Mouse (Mus musculus) liver, embryonic 14.5 days (tissue): ENCODE results near the gene Csmd2. TPM values are rescaled to one million over a fixed set of nuclear protein-coding genes. Genes with fewer than 3 reads are reported as not detected.

Source experiments
- ATAC-seq: fragments of 200-750 bp; cut with Nextera tagmentation; 2 replicates; pipeline ENCODE4 v1.8.0; 2017; ENCODE audit warnings: moderate number of reproducible peaks, mild to moderate bottlenecking, moderate library complexity; ENCODE audit not compliant: insufficient read depth
- DNase-seq, 3 experiments: peaks; one replicate each; pipeline ENCODE4 v3.0.0-alpha.2; 2012 to 2013; ENCODE audit warnings: low read depth in 3 of 3, low spot score in 3 of 3
- H3K27ac ChIP-seq: fragments of 300-500 bp; sonication (generic); 2 replicates; pipeline ENCODE4 v1.5.1; 2014; ENCODE audit warnings: moderate library complexity, mild to moderate bottlenecking, control low read depth, inconsistent platforms
- H3K27me3 ChIP-seq: fragments of 300-500 bp; sonication (generic); 2 replicates; pipeline ENCODE4 v1.6.1; 2014; ENCODE audit warnings: mild to moderate bottlenecking, low read length, moderate library complexity; ENCODE audit not compliant: control insufficient read depth, insufficient read depth
- H3K36me3 ChIP-seq: fragments of 300-500 bp; sonication (generic); replicated peaks from 2 replicates; pipeline ENCODE4 v1.6.1; 2014; ENCODE audit warnings: low read depth; ENCODE audit not compliant: control insufficient read depth, insufficient read depth
- H3K4me1 ChIP-seq, 2 experiments: fragments of 200-500 bp in 1 of 2; fragments of 300-500 bp in 1 of 2; sonication (generic) in 1 of 2; replicated peaks; 2 replicates each; pipeline ENCODE4 v1.6.1; 2012 to 2014; ENCODE audit warnings: antibody characterized with exemption in 1 of 2, inconsistent platforms in 1 of 2, low read length in 1 of 2; ENCODE audit not compliant: control insufficient read depth in 2 of 2, insufficient read depth in 2 of 2
- H3K4me2 ChIP-seq: fragments of 300-500 bp; sonication (generic); 2 replicates; pipeline ENCODE4 v1.6.1; 2014; ENCODE audit warnings: low read depth, mild to moderate bottlenecking, control low read depth, moderate library complexity
- H3K4me3 ChIP-seq, 2 experiments: fragments of 200-500 bp in 1 of 2; fragments of 300-500 bp in 1 of 2; sonication (generic) in 1 of 2; 2 replicates each; pipeline ENCODE4 v1.5.1; 2012 to 2014; ENCODE audit warnings: low read depth in 2 of 2, low read length in 2 of 2, mild to moderate bottlenecking in 2 of 2, control low read depth in 1 of 2, inconsistent platforms in 1 of 2, moderate library complexity in 1 of 2; ENCODE audit not compliant: insufficient read depth in 1 of 2
- H3K9ac ChIP-seq: fragments of 300-500 bp; sonication (generic); replicated peaks from 2 replicates; pipeline ENCODE4 v1.6.1; 2014; ENCODE audit warnings: mild to moderate bottlenecking, control low read depth, moderate library complexity
- H3K9me3 ChIP-seq: fragments of 300-500 bp; sonication (generic); 2 replicates; pipeline ENCODE4 v1.6.1; 2016; ENCODE audit warnings: low read length, mixed read lengths; ENCODE audit not compliant: control insufficient read depth
- CTCF ChIP-seq: IDR thresholded peaks from 2 replicates; pipeline ENCODE4 v1.5.1; 2016; ENCODE audit warnings: antibody characterized with exemption, low read depth, control low read depth
- EP300 ChIP-seq: IDR thresholded peaks from 2 replicates; pipeline ENCODE4 v1.6.1; 2016; ENCODE audit warnings: antibody characterized with exemption, low read depth
- WGBS: fragments of 180-500 bp; shearing (Covaris S2); extraction: QIAGEN DNeasy Blood & Tissue Kit; methylation state at CpG from one replicate; pipeline ENCODE4 v1.1.7; 2014; ENCODE audit not compliant: insufficient replicate concordance; 5-methylcytosine and 5-hydroxymethylcytosine counted together
- polyA plus RNA-seq, 2 experiments: library from polyadenylated mRNA; depleted of rRNA in 1 of 2; stranded (reverse) in 1 of 2; unstranded in 1 of 2; fragments of >200 nt; fragmentation: Nextera tagmentation in 1 of 2; extraction: Ambion mirVana in 1 of 2; gene quantifications; 2 replicates each; pipeline versions ENCODE4 v1.2.1 to v1.2.3; 2012 to 2014

Gene Csmd2
- polyA plus RNA-seq, 2 experiments, result 0.01 TPM; not detected in 1

GRCm38 (mm10) chr4:127970901-127971868 lies 16.5 kb upstream of the Csmd2 start, which contains the start of gene CK137956:
Gene CK137956, minus strand, starts transcription at chr4:127970951.
- DNase-seq (no peak), ATAC-seq (no peak)
- TF ChIP-seq CTCF, result no peak
- no peak for TF ChIP-seq EP300
- no peaks in the 10 kb centered on the region for H3K9me3 ChIP-seq
- 6% methylated on average over 39 of the region's 39 CpGs for WGBS
- no peak within 1 kb of the TSS for H3K9ac ChIP-seq
- H3K4me2 ChIP-seq, result no peak within 1 kb of the TSS
- no peaks in the 10 kb centered on the region for H3K36me3 ChIP-seq
- H3K4me1 ChIP-seq, result no peaks in the 10 kb centered on the region
- no peak within 1 kb of the TSS for H3K4me3 ChIP-seq
- H3K27me3 ChIP-seq, result peaks cover 2% of the 10 kb centered on the region; the same call in 1 of the 2 replicates
- no peak within 1 kb of the TSS for H3K27ac ChIP-seq

GRCm38 (mm10) chr4:127972976-127973375 lies 14.7 kb upstream of the Csmd2 start:
- TF ChIP-seq CTCF (no peak), EP300 (no peak)
- H3K4me1 ChIP-seq, result no peaks in the 10 kb centered on the region
- H3K4me3 ChIP-seq, result no peak overlapping the region
- H3K4me2 ChIP-seq, result no peak overlapping the region
- 46% methylated on average over 3 of the region's 3 CpGs for WGBS
- no peaks in the 10 kb centered on the region for H3K9me3 ChIP-seq
- H3K27me3 ChIP-seq, result peaks cover 2% of the 10 kb centered on the region; the same call in 1 of the 2 replicates
- H3K9ac ChIP-seq, result no peak overlapping the region
- ATAC-seq (no peak), DNase-seq (no peak)
- no peak overlapping the region for H3K27ac ChIP-seq
- H3K36me3 ChIP-seq, result no peaks in the 10 kb centered on the region

DNA sequence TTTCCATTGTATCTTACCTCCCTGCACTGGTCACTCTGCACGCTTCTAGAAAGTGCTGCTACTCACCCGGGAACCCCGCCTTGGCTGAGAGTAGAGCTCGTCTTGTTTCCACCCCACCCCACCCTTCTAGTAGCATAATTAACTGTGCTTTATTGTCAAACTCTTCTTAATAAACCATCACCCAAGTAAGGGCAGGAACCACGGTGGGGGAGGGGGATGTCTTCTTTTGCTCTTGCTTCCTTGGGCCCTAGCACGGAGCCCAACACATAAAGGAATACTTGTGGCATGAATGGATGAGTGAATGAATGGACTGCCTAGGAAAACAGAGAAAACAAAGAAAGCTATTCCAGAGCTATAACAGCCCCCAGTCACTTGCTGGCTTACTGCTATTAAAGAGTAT lies 6.5 kb upstream of the Csmd2 start:
- no peaks in the 10 kb centered on the region for H3K36me3 ChIP-seq
- no peak overlapping the region for H3K27ac ChIP-seq
- H3K4me2 ChIP-seq, result no peak overlapping the region
- H3K4me1 ChIP-seq, result no peaks in the 10 kb centered on the region
- no peaks in the 10 kb centered on the region for H3K9me3 ChIP-seq
- no peak for ATAC-seq
- WGBS, result 69% methylated on average over 6 of the region's 6 CpGs
- TF ChIP-seq EP300 (no peak), CTCF (no peak)
- DNase-seq, result no peak
- no peak overlapping the region for H3K4me3 ChIP-seq
- H3K9ac ChIP-seq, result no peak overlapping the region
- H3K27me3 ChIP-seq, result peaks cover 3% of the 10 kb centered on the region

DNA sequence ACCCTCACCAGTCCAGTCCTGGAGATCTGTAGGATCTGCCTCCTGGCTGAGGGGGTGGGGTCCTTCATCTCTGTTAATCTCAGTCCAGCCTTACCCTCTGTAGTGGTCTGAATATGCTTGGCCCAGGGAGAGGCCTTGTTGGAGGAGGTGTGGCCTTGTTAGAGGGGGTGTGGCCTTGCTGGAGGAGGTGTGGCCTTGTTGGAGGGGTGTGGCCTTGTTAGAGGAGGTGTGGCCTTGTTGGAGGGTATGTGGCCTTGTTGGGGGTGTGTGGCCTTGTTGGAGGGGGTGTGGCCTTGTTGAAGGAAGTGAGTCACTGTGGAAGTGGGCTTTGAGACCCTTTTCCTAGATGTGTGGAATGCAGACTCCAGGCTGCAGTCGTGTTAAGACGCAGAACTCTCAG lies 3.2 kb upstream of the Csmd2 start:
- Histone ChIP-seq H3K27me3 (peaks cover 36% of the 10 kb centered on the region), H3K4me3 (no peak overlapping the region), H3K9ac (no peak overlapping the region), H3K4me2 (no peak overlapping the region), H3K36me3 (no peaks in the 10 kb centered on the region), H3K27ac (no peak overlapping the region), H3K9me3 (no peaks in the 10 kb centered on the region), H3K4me1 (no peaks in the 10 kb centered on the region)
- ATAC-seq (no peak), DNase-seq (no peak)
- TF ChIP-seq EP300 (no peak), CTCF (no peak)
- 64% methylated on average over 2 of the region's 2 CpGs for whole genome bisulfite sequencing

- Histone ChIP-seq H3K36me3 (no peaks in the 10 kb centered on the region), H3K4me3 (no peak overlapping the region), H3K4me2 (no peak overlapping the region), H3K27me3 (peaks cover 36% of the 10 kb centered on the region), H3K9me3 (no peaks in the 10 kb centered on the region), H3K4me1 (no peaks in the 10 kb centered on the region), H3K9ac (no peak overlapping the region), H3K27ac (no peak overlapping the region)
- DNase-seq, result no peak
- no peak for ATAC-seq
- TF ChIP-seq EP300, result no peak
- no peak for TF ChIP-seq CTCF
- 15% methylated on average over 10 of the region's 10 CpGs for WGBS
Observed at GRCm38 (mm10) chr4:127985874-127986273, 1.8 kb upstream of the Csmd2 start.
